In genomic region chr15:6231308-6232103, GRCm38 (mm10) we compare ENCODE assay signal across 8 mouse cellular contexts.
DNase-seq lines count a peak whose midpoint lies in the region; ATAC-seq and TF ChIP-seq lines count a peak whose summit lies in the region.

No protein-coding gene starts in this region.

- TF ChIP-seq CTCF in intestine, postnatal 0 days (IDR thresholded peaks at IDR 0.05; ENCODE audit: low read depth) = no peak

- peak; percentile 44; the same call in 1 of the 2 replicates for ATAC-seq in frontal cortex, adult (ENCODE audit: low TSS enrichment)
- ATAC-seq in lung, embryonic 16.5 days (ENCODE audit: low read depth) = peak; percentile 72
- ATAC-seq in intestine, postnatal 0 days = no peak
- no peak for ATAC-seq in inflammation-experienced regulatory T-cells, adult 6 months

- H3K4me1 ChIP-seq in lung, embryonic 16.5 days (replicated peaks; ENCODE audit: control insufficient read depth, insufficient read depth, low read length) = no peaks in the 10 kb centered on the region
- no peaks in the 10 kb centered on the region; the same call in 1 of the 2 replicates for H3K4me1 ChIP-seq in intestine, postnatal 0 days (replicated peaks; ENCODE audit: control insufficient read depth, insufficient read depth, low read length)

- no peaks in the 10 kb centered on the region for H3K27me3 ChIP-seq in lung, embryonic 16.5 days (ENCODE audit: control insufficient read depth, insufficient read depth, low read depth, low read length)
- no peaks in the 10 kb centered on the region for H3K27me3 ChIP-seq in intestine, postnatal 0 days (replicated peaks; ENCODE audit: control insufficient read depth, insufficient read depth, low read length)

- H3K9me3 ChIP-seq in lung, embryonic 16.5 days (ENCODE audit: control insufficient read depth, low read length) = no peaks in the 10 kb centered on the region
- H3K9me3 ChIP-seq in intestine, postnatal 0 days (ENCODE audit: control insufficient read depth) = no peaks in the 10 kb centered on the region

- no peak overlapping the region for H3K27ac ChIP-seq in lung, embryonic 16.5 days (ENCODE audit: low read length)
- peak overlapping the region; percentile 72 for H3K27ac ChIP-seq in intestine, postnatal 0 days (ENCODE audit: low read depth, low read length)

- H3K4me3 ChIP-seq in lung, embryonic 16.5 days (ENCODE audit: low read length) = no peak overlapping the region
- no peak overlapping the region for H3K4me3 ChIP-seq in intestine, postnatal 0 days (ENCODE audit: low read depth, low read length)

- no peak overlapping the region for H3K9ac ChIP-seq in lung, embryonic 16.5 days (ENCODE audit: low read length)
- no peak overlapping the region for H3K9ac ChIP-seq in intestine, postnatal 0 days (ENCODE audit: low read depth, low read length)

- no peaks in the 10 kb centered on the region for H3K36me3 ChIP-seq in lung, embryonic 16.5 days (ENCODE audit: control insufficient read depth, insufficient read depth, low read length)
- no peaks in the 10 kb centered on the region for H3K36me3 ChIP-seq in intestine, postnatal 0 days (ENCODE audit: control insufficient read depth, insufficient read depth)

- DNase-seq in frontal cortex, postnatal 14 days (ENCODE audit: low spot score in 2 of 2) = no peak
- no peak for DNase-seq in lung, adult 18-20 months
- peak; percentile 39 to 42 for DNase-seq in adrenal gland, postnatal 36 days
- no peak for DNase-seq in cerebellum, adult 8-10 months

- H3K4me2 ChIP-seq in lung, embryonic 16.5 days (ENCODE audit: low read depth, low read length) = no peak overlapping the region
- no peak overlapping the region for H3K4me2 ChIP-seq in intestine, postnatal 0 days (replicated peaks; ENCODE audit: low read depth)

- 29% methylated on average over 12 of the region's 12 CpGs for WGBS in lung, embryonic 16.5 days
- 35% methylated on average over 12 of the region's 12 CpGs for WGBS in intestine, postnatal 0 days

Comparison
In these comparisons a context has a peak if more than half of its experiments do, and no peak if none do; other contexts are left out.
1. ATAC-seq: peak in frontal cortex, adult (single experiment) and lung, embryonic 16.5 days (single experiment); none in intestine, postnatal 0 days (single experiment) and inflammation-experienced regulatory T-cells, adult 6 months (single experiment).
2. DNase-seq: peak in adrenal gland, postnatal 36 days (2 of 2); none in frontal cortex, postnatal 14 days (0 of 2), lung, adult 18-20 months (0 of 2) and cerebellum, adult 8-10 months (single experiment).